ENCODE assay signal across 9 mouse cellular contexts in genomic region chr15:98089421-98090183, GRCm38 (mm10). TPM values are rescaled to one million over a fixed set of nuclear protein-coding genes. Genes with fewer than 3 reads are reported as not detected.
A peak's percentile ranks its signal among the peaks of the same experiment; 100 is the strongest.
DNase-seq lines count a peak whose midpoint lies in the region; ATAC-seq and TF ChIP-seq lines count a peak whose summit lies in the region.
"Had no signal": no experiment of that assay in that cellular context is flagged by ENCODE, and none has a peak within 500 bp of the region (broad histone marks: within the 10 kb centered on the region; RNA-seq: fewer than 3 reads in every experiment).

No protein-coding gene starts in this region.

- H3K4me1 ChIP-seq in cerebellum, adult 2 months (ENCODE audit: control insufficient read depth, insufficient read depth, low read length): no peaks in the 10 kb centered on the region
- peaks cover 15% of the 10 kb centered on the region for H3K4me1 ChIP-seq in midbrain, embryonic 14.5 days (ENCODE audit: control insufficient read depth, insufficient read depth, low read length)
- peaks cover 16% of the 10 kb centered on the region for H3K4me1 ChIP-seq in midbrain, embryonic 16.5 days (ENCODE audit: control insufficient read depth, insufficient read depth, low read length)
- peaks cover 0 to 2% of the 10 kb centered on the region in 2 experiments; a peak in 2 of 4 replicates for H3K4me1 ChIP-seq in liver, embryonic 14.5 days (replicated peaks; ENCODE audit: control insufficient read depth in 2 of 2, insufficient read depth in 2 of 2, low read length in 1 of 2)
- H3K4me1 ChIP-seq in midbrain, embryonic 15.5 days: peaks cover 24% of the 10 kb centered on the region

- no peak for TF ChIP-seq EP300 in liver, embryonic 14.5 days (IDR thresholded peaks at IDR 0.05; ENCODE audit: low read depth)

- H3K27ac ChIP-seq in cerebellum, adult 2 months (ENCODE audit: insufficient read depth, low read length): no peak overlapping the region
- H3K27ac ChIP-seq in midbrain, embryonic 14.5 days (replicated peaks; ENCODE audit: low read depth, low read length): no peak overlapping the region
- no peak overlapping the region for H3K27ac ChIP-seq in midbrain, embryonic 16.5 days (ENCODE audit: low read length)
- H3K27ac ChIP-seq in liver, embryonic 14.5 days: no peak overlapping the region
- H3K27ac ChIP-seq in midbrain, embryonic 15.5 days: no peak overlapping the region

- no peak overlapping the region for H3K4me3 ChIP-seq in cerebellum, adult 2 months (replicated peaks; ENCODE audit: insufficient read depth, low read depth, low read length)
- H3K4me3 ChIP-seq in midbrain, embryonic 14.5 days (replicated peaks; ENCODE audit: low read depth, low read length): no peak overlapping the region
- no peak overlapping the region for H3K4me3 ChIP-seq in midbrain, embryonic 16.5 days (ENCODE audit: low read depth, low read length)
- no peak overlapping the region for H3K4me3 ChIP-seq in liver, embryonic 14.5 days (ENCODE audit: insufficient read depth in 1 of 2, low read depth in 2 of 2, low read length in 2 of 2)
- H3K4me3 ChIP-seq in midbrain, embryonic 15.5 days: no peak overlapping the region
- H3K4me3 ChIP-seq: myocyte had no signal

- peak; percentile 45; the same call in 1 of the 2 replicates for TF ChIP-seq CTCF in cerebellum, adult 2 months (IDR thresholded peaks at IDR 0.05; ENCODE audit: borderline replicate concordance, insufficient read depth, low read depth, low read length)
- TF ChIP-seq CTCF in liver, embryonic 14.5 days (IDR thresholded peaks at IDR 0.05; ENCODE audit: low read depth): peak; percentile 74

- H3K4me2 ChIP-seq in midbrain, embryonic 14.5 days (ENCODE audit: low read length): no peak overlapping the region
- no peak overlapping the region for H3K4me2 ChIP-seq in midbrain, embryonic 16.5 days (ENCODE audit: low read length)
- no peak overlapping the region for H3K4me2 ChIP-seq in liver, embryonic 14.5 days (ENCODE audit: low read depth)
- no peak overlapping the region for H3K4me2 ChIP-seq in midbrain, embryonic 15.5 days

- WGBS in cerebellum, adult 2 months: 75% methylated on average over 9 of the region's 9 CpGs
- 80% methylated on average over 9 of the region's 9 CpGs for WGBS in midbrain, embryonic 14.5 days
- 78% methylated on average over 9 of the region's 9 CpGs for WGBS in midbrain, embryonic 16.5 days
- WGBS in liver, embryonic 14.5 days (ENCODE audit: insufficient replicate concordance): 62% methylated on average over 9 of the region's 9 CpGs
- 77% methylated on average over 9 of the region's 9 CpGs for WGBS in midbrain, embryonic 15.5 days

- H3K36me3 ChIP-seq in midbrain, embryonic 14.5 days (ENCODE audit: control insufficient read depth, insufficient read depth, low read length): peaks cover 22% of the 10 kb centered on the region
- H3K36me3 ChIP-seq in midbrain, embryonic 16.5 days (ENCODE audit: control insufficient read depth, insufficient read depth, low read length): no peaks in the 10 kb centered on the region
- H3K36me3 ChIP-seq in liver, embryonic 14.5 days (replicated peaks; ENCODE audit: control insufficient read depth, insufficient read depth, low read depth): peaks cover 24% of the 10 kb centered on the region
- H3K36me3 ChIP-seq in midbrain, embryonic 15.5 days (replicated peaks): no peaks in the 10 kb centered on the region; the same call in 1 of the 2 replicates

- TF ChIP-seq POLR2A in cerebellum, adult 2 months (IDR thresholded peaks at IDR 0.05; ENCODE audit: borderline replicate concordance, insufficient read depth, low read length): no peak

- DNase-seq in cerebellum, adult 2 months: peak in 1 of 2 experiments; percentile 46
- DNase-seq in cerebellum, adult 8-10 months: no peak
- DNase-seq in midbrain, embryonic 14.5 days: peak; percentile 49
- peak; percentile 22 for DNase-seq in c-Kit-positive CD71-negative TER-119-negative erythroid progenitor cells, embryonic 14.5 days (ENCODE audit: low read depth)
- no peak for DNase-seq in liver, embryonic 14.5 days (ENCODE audit: low read depth in 3 of 3, low spot score in 3 of 3)
- DNase-seq in thymus, postnatal 0 days (ENCODE audit: low spot score): peak; percentile 47

- H3K9me3 ChIP-seq in midbrain, embryonic 14.5 days (ENCODE audit: control insufficient read depth, low read length): no peaks in the 10 kb centered on the region
- no peaks in the 10 kb centered on the region for H3K9me3 ChIP-seq in midbrain, embryonic 16.5 days (replicated peaks; ENCODE audit: control insufficient read depth, low read length, poor library complexity, severe bottlenecking)
- H3K9me3 ChIP-seq in liver, embryonic 14.5 days (ENCODE audit: control insufficient read depth, low read length): no peaks in the 10 kb centered on the region
- no peaks in the 10 kb centered on the region for H3K9me3 ChIP-seq in midbrain, embryonic 15.5 days

- ATAC-seq in midbrain, embryonic 14.5 days (ENCODE audit: low FRiP score, low TSS enrichment): no peak
- no peak for ATAC-seq in midbrain, embryonic 16.5 days
- ATAC-seq in liver, embryonic 14.5 days (ENCODE audit: insufficient read depth): no peak
- ATAC-seq in midbrain, embryonic 15.5 days (replicated peaks): no peak

- no peaks in the 10 kb centered on the region for H3K27me3 ChIP-seq in cerebellum, adult 2 months (ENCODE audit: control insufficient read depth, insufficient read depth, low read length)
- H3K27me3 ChIP-seq in midbrain, embryonic 14.5 days (ENCODE audit: control insufficient read depth, insufficient read depth, low read length): no peaks in the 10 kb centered on the region
- H3K27me3 ChIP-seq in midbrain, embryonic 16.5 days (ENCODE audit: control insufficient read depth, insufficient read depth, low read depth, low read length): no peaks in the 10 kb centered on the region
- no peaks in the 10 kb centered on the region for H3K27me3 ChIP-seq in liver, embryonic 14.5 days (ENCODE audit: control insufficient read depth, insufficient read depth, low read length)
- no peaks in the 10 kb centered on the region for H3K27me3 ChIP-seq in midbrain, embryonic 15.5 days (replicated peaks)

- no peak overlapping the region for H3K9ac ChIP-seq in midbrain, embryonic 14.5 days (replicated peaks; ENCODE audit: low read length)
- H3K9ac ChIP-seq in midbrain, embryonic 16.5 days (ENCODE audit: low read depth, low read length): no peak overlapping the region
- H3K9ac ChIP-seq in liver, embryonic 14.5 days (replicated peaks): no peak overlapping the region
- H3K9ac ChIP-seq in midbrain, embryonic 15.5 days: no peak overlapping the region

RNA-seq across cellular contexts. Expression of gene Pfkm, which starts 2.8 kb away (rescaled TPM):
- 471 and 489 TPM in 2 replicates for polyA plus RNA-seq in cerebellum, adult 2 months (2012; rRNA removed)
- 72.4 and 80.5 TPM in 2 replicates for polyA plus RNA-seq in midbrain, embryonic 14.5 days (2014; fragmentation: Nextera tagmentation; extraction: Ambion mirVana)
- 93.9 and 102 TPM in 2 replicates for polyA plus RNA-seq in midbrain, embryonic 16.5 days (2015; fragmentation: Nextera tagmentation; extraction: Ambion mirVana)
- 18.2 and 22.4 TPM in 2 replicates for polyA plus RNA-seq in liver, embryonic 14.5 days (2012; rRNA removed)
- 19.6 and 20.6 TPM in 2 replicates for polyA plus RNA-seq in liver, embryonic 14.5 days (2014; fragmentation: Nextera tagmentation; extraction: Ambion mirVana)
- 13.7 and 16.2 TPM in 2 replicates for polyA plus RNA-seq in thymus, postnatal 0 days (2015; fragmentation: Nextera tagmentation; extraction: Ambion mirVana)
- polyA plus RNA-seq in midbrain, embryonic 15.5 days (2015; fragmentation: Nextera tagmentation; extraction: Ambion mirVana): 91.6 and 94.5 TPM in 2 replicates

RNA-seq across cellular contexts. Expression of gene Senp1, which starts 3.9 kb away (rescaled TPM):
- polyA plus RNA-seq in cerebellum, adult 2 months (2012; rRNA removed): 14.7 and 16.8 TPM in 2 replicates
- 26.1 and 27.2 TPM in 2 replicates for polyA plus RNA-seq in midbrain, embryonic 14.5 days (2014; fragmentation: Nextera tagmentation; extraction: Ambion mirVana)
- 20.8 and 25.3 TPM in 2 replicates for polyA plus RNA-seq in midbrain, embryonic 16.5 days (2015; fragmentation: Nextera tagmentation; extraction: Ambion mirVana)
- 8.7 and 10.7 TPM in 2 replicates for polyA plus RNA-seq in liver, embryonic 14.5 days (2012; rRNA removed)
- polyA plus RNA-seq in liver, embryonic 14.5 days (2014; fragmentation: Nextera tagmentation; extraction: Ambion mirVana): 15.3 and 16.9 TPM in 2 replicates
- 31.5 and 35.9 TPM in 2 replicates for polyA plus RNA-seq in thymus, postnatal 0 days (2015; fragmentation: Nextera tagmentation; extraction: Ambion mirVana)
- 23.2 and 24.3 TPM in 2 replicates for polyA plus RNA-seq in midbrain, embryonic 15.5 days (2015; fragmentation: Nextera tagmentation; extraction: Ambion mirVana)

Comparison
In these comparisons a context has a peak if more than half of its experiments do, and no peak if none do; other contexts are left out.
1. DNase-seq: peak in midbrain, embryonic 14.5 days (single experiment), c-Kit-positive CD71-negative TER-119-negative erythroid progenitor cells, embryonic 14.5 days (single experiment) and thymus, postnatal 0 days (single experiment); none in cerebellum, adult 8-10 months (single experiment) and liver, embryonic 14.5 days (0 of 3).